Mouse (Mus musculus) frontal cortex, postnatal 14 days (tissue): ENCODE measurements around the gene Gm11564.
"Not testable (repeated sequence)": the region's sequence is repeated elsewhere in the genome, so short reads cannot be mapped to it uniquely, and the experiment has no call there.

ENCODE experiments used
- DNase-seq, 2 experiments: peaks; one replicate each; pipeline ENCODE4 v3.0.0; 2022; ENCODE audit warnings: low spot score in 2 of 2

Gm11564 gene

GRCm38 (mm10) chr11:99815566-99815965 lies at the start of gene Gm11564:
Gene Gm11564 (minus strand): TSS chr11:99815666.
- DNase-seq: not testable (repeated sequence)

DNA sequence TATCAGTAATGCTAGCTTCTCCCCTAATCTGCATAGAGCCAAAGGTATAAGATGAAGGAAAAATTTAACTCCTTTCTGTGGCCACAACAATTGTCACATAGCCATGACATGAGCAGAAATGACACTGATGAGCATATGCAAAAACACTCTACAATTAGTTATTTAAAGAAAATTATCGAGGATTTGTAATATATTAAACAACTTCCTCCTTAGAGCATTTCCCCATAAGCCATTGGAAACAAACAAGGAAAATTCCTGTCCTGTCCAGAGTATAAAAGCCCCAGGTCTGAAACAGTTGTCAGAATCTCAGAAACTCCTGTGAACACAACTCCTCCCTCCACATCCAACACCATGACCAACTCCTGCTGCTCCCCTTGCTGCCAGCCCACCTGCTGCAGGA lies 48.7 kb upstream of the Gm11564 start, which contains the start of gene Gm11559:
Gm11559 (plus strand) TSS at position 301 of the 400 bp plus-strand sequence.
- not testable (repeated sequence) for DNase-seq

GRCm38 (mm10) chr11:99858761-99859160 lies 43.3 kb upstream of the Gm11564 start:
- DNase-seq: no peak

GRCm38 (mm10) chr11:99857617-99858016 lies 42.2 kb upstream of the Gm11564 start, which contains the start of gene Gm11568:
Gene Gm11568 (plus strand): TSS chr11:99857917.
- no peak for DNase-seq

- no peak for DNase-seq
Observed at GRCm38 (mm10) chr11:99854121-99854520, 38.7 kb upstream of the Gm11564 start.

DNA sequence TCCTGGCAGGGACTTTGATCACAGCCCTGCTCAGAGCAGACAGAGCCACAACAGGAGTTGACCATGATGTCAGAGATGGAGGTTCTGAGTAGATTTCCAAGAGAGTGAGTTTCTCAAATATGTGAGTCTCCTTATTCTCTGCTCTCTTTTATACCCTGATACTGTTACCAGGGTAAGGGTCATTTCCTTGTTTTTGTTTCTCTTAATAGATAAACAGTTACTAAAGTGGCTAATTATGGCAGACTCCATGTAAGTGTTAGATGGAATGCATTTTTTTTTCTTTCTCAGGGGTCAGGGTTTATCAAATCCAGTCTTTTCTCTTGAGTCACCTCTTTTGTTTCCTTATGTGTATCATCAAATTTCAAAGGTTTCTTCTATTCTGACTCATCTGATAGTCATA lies 36.0 kb upstream of the Gm11564 start, which contains the start of gene Krtap4-16:
Krtap4-16 (minus strand) TSS at position 101 of the 400 bp plus-strand sequence.
- no peak for DNase-seq

DNA sequence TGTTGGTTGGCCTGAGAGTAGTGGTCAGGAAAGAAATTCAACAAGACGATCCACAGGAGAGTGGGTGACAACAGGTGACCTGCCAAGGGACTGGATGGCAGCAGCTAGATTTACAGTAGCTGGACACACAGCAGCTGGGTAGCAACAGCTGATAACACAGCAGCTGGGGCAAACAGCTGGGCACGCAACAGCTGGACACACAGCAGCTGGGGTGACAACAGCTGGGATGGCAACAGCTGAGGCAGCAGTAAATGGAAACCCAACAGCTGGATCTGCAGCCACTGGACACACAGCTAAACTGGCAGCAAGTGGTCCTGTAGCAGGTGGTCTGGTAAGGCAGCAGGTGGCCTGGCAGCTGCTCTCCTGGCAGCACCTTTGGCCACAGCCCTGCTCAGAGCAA lies 31.3 kb upstream of the Gm11564 start:
- no peak for DNase-seq

DNA sequence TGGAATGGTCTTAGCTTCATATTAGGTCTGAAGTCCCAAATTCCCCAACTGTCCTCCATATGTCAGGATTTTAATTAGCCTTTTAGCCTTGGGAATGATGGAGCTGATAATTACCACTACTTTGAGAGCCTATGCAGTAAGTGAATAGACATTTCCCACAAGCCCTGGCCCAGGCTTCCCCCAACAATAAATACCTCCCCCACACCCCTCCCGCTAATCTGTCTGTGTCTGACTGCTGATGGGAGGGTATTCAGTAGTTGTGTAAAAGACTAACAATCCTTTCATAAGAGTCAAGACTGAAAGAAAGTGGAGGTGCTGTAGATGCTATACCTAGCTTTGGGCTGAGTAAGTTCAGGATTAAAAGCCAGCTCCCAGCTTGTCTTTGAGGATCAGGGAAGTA lies 26.7 kb upstream of the Gm11564 start:
- DNase-seq: no peak

DNA sequence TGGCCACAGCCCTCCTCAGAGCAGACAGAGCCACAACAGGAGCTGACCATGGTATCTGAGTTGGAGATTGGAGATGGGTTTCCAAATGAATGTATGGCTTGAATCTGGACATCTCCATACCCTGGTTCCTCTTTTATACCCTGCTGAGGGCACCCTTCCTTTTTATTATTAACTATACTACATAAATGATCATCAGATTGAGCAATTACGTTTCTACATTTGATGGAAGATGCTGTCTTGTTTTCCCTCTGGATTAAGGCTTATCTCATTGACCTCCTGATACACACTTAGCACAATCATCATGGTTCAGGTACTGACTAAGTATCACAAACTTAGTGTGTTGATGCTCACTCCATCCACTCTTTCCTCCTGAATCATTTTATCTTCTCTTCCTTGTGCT lies 22.5 kb upstream of the Gm11564 start, which contains the start of gene 2300003K06Rik:
2300003K06Rik (minus strand) TSS at position 101 of the 400 bp plus-strand sequence.
- DNase-seq: no peak

- DNase-seq: not testable (repeated sequence)
Observed at GRCm38 (mm10) chr11:99809792-99810191, 5.7 kb downstream of the Gm11564 start, which contains the start of gene Krtap4-13. Gene Krtap4-13 (minus strand): TSS chr11:99809892.

- not testable (repeated sequence) for DNase-seq
Observed at GRCm38 (mm10) chr11:99804346-99804745, 11.1 kb downstream of the Gm11564 start, which contains the start of gene Gm11554. Gene Gm11554 (minus strand): TSS chr11:99804446.

- not testable (repeated sequence) for DNase-seq
Observed at GRCm38 (mm10) chr11:99798832-99799231, 16.6 kb downstream of the Gm11564 start, which contains the start of gene Gm11569. Gene Gm11569 (minus strand): TSS chr11:99798932.

GRCm38 (mm10) chr11:99793367-99793766 lies 22.1 kb downstream of the Gm11564 start, which contains the start of gene Gm11596:
Gene Gm11596 (minus strand): TSS chr11:99793467.
- DNase-seq: no peak

GRCm38 (mm10) chr11:99784900-99785299 lies 30.6 kb downstream of the Gm11564 start, which contains the start of gene Krtap4-9:
Gene Krtap4-9 (plus strand): TSS chr11:99785200.
- not testable (repeated sequence) for DNase-seq

GRCm38 (mm10) chr11:99780604-99781003 lies 34.9 kb downstream of the Gm11564 start, which contains the start of gene Krtap4-8:
Gene Krtap4-8 (minus strand): TSS chr11:99780704.
- no peak for DNase-seq

- no peak for DNase-seq
Observed at GRCm38 (mm10) chr11:99778401-99778800, 37.1 kb downstream of the Gm11564 start.

- DNase-seq: not testable (repeated sequence)
Observed at GRCm38 (mm10) chr11:99772813-99773212, 42.7 kb downstream of the Gm11564 start, which contains the start of gene Gm11595. Gene Gm11595 (minus strand): TSS chr11:99772913.

GRCm38 (mm10) chr11:99768410-99768809 lies 47.1 kb downstream of the Gm11564 start:
- no peak for DNase-seq
